Mouse (Mus musculus): ENCODE data around the gene Cnga3. TPM values are rescaled to one million over a fixed set of nuclear protein-coding genes. Genes with fewer than 3 reads are reported as not detected.
A peak's percentile ranks its signal among the peaks of the same experiment; 100 is the strongest.

Gene Cnga3
- under 1 TPM; 0.24 to 0.59 TPM for total RNA-seq (2021)
- long read RNA-seq, experiment 1: 0 reads
- long read RNA-seq, experiment 2: 0 reads

DNA sequence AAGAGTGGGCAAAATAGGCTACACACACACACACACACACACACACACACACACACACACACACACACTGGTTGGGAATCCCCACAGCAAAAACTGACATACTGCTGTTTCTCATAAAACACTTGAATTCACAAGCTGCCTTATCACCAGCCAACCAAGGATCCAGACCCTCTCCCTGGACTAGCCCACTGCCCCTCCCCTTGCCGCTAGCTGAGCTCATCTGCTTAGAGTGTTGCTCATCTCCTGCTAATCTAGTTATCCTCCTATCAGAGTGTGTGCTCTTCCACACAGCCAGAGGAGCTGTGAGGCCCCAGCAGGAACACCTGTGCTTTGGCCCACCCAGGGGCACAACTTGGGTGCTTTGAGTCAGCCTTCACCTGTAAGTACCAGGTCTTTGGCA, at the start of gene Cnga3:
Gene Cnga3 (plus strand): TSS at position 291 of the 400 bp plus-strand sequence.
- DNase-seq: no peak

DNA sequence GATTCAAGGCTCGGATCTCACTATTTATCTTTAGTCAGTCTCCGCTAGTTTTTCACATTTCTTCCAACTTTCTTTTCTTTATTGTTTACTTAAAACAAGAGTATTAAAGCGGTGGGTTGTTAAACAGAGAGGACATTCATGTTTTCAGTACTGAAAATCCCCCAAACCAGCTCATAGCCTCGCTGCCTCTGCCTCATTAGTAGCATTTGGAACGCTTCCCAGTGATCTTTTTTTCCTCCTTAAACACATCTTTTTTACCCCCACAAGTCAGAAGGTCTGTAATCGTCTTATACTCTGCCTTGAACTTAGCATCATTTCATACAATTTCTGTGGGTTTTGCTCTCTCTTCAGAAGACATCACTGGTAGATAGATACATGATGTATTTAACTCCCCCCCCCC, 48.2 kb upstream of the Cnga3 start:
- DNase-seq: no peak

- DNase-seq: no peak
These were observed 46.3 kb upstream of the Cnga3 start for GRCm38 (mm10) chr1:37167918-37168317.

GRCm38 (mm10) chr1:37177874-37178273, 36.4 kb upstream of the Cnga3 start:
- no peak for DNase-seq

DNA sequence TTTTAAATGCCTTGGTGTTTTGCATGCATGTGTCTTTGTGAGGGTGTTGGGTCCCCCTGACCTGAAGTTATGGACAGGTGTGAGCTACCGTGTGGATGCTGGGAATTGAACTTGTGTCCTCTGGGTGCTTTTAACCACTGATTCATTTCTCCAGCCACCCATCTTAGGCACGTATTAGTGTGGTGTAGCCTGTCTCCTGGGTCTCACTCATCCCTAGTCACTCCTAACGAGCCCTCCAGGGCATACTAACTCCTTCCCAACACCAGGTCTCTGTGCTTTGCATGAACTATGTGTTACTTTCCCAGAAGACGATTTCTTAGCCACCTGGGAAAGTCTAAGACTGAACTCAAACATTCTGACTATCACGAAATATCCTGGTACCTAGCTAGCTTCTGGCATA, 34.4 kb upstream of the Cnga3 start:
- no peak for DNase-seq

GRCm38 (mm10) chr1:37187050-37187449, 27.2 kb upstream of the Cnga3 start:
- no peak for DNase-seq

GRCm38 (mm10) chr1:37194607-37195006, 19.6 kb upstream of the Cnga3 start:
- DNase-seq: no peak

DNA sequence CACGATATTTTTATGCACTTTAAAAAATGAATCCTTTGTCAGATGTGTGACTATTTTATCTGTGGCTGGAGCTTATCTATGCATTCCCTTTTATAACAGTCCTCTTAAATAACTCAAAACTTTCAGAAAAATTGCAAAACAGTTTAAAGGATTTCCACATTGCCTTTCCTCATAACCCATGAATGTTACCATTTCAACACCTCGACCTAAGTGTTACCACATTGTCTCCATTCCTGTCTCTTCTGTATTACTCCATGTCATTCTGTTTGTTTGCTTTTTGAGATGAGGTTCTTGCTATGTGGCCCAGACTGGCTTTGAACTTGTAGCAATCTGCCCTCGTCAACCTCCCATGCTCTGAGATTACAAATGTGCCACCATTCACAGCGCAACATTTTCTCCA, 12.8 kb upstream of the Cnga3 start:
- no peak for DNase-seq

DNA sequence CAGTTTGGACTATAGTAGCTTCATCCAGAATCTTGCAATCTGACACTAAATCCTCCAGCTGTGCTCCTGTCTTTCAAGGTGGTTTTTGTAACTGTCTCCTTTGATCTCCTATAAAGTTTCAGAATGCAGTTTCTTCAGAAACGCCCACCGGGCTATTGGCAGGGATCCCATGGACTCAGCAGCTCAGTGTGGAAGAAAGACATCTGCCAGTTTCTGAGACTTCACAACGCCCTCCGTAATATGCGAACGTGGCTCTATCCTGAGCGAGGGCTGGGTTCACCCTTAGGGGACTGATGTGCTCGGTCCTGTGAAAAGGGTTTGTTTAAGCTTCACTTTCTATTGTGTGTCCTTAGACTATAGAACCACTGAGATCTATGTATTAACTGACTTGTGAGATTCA, 6.5 kb upstream of the Cnga3 start:
- no peak for DNase-seq

- DNase-seq: no peak
These were observed 1.9 kb upstream of the Cnga3 start for GRCm38 (mm10) chr1:37212375-37212774.

GRCm38 (mm10) chr1:37218386-37218785, 4.2 kb downstream of the Cnga3 start:
- DNase-seq: peak; percentile 19

DNA sequence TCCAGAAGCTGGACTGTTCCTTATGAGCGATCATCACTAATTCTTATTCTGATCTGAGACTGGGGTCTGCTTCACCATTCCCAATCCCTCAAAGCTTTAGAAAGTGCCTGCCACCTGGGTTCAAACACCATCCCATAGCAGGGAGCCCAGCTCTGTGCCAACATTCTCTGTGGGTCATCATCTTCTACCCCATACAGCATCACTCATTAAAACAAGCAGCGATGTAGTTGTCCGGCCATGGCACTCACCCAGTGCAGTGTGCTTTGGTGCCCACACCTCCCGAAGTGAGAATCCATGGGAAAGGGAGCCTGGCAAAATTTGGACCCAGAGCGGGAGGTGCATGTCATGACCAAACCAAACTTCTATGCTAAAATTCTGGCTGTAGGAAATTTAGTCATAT, 5.4 kb downstream of the Cnga3 start:
- no peak for DNase-seq

DNA sequence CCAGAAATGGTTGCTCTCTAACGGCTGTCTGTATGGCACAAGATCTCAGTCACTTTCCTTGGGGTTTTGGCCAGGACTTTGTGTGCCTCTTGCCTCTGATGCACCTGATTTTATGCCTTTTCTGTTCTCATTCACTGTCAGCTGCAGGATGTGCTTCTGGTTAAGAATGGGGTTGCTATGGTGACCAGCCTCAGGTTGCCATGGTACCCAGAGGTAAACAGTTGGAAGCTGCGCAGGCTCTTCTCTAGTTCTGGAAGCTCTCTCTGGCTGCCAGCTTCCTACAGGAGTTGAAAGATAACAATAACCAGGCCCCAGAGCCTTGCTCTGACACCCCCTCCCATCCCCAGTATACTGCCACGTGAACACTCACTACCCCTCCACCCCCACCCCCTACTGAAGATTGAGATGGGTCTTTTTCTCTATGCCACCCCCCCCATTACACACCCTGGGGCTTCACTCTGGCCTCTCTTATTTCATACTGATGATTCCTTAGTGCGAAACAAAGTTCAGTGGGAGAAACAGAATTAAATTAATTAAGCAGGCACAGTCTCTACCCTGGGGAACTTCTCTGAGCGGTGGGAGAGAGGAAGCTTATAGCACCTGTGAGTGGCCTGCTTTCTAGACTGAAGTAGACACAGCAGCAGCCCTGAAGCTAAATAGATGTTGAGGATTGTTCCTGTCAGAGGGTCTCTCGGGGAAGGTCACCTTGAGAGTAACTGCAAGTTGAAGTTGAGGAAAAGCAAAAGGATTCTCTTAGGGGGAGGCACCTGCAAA, 6.1 kb downstream of the Cnga3 start:
- no peak for DNase-seq

DNA sequence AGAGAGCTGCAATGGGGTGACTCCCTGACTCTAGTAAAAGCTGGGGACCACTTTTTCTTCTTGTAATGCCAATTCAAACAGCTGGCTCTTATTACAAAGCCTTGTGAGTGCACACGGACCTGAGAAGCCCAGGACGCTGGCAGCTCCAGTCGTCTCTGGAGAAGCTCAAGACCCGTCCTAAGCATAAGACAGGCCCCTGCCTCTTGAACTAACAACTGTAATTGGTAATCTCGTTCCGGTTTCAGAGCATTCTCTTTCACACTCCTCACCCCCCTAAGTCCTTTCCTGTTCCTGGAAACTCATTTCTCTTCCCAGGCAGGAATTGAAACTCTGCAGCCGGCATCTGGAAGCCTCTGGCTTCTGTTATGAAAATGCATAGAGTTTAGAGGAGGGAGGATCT, 7.8 kb downstream of the Cnga3 start:
- no peak for DNase-seq

DNA sequence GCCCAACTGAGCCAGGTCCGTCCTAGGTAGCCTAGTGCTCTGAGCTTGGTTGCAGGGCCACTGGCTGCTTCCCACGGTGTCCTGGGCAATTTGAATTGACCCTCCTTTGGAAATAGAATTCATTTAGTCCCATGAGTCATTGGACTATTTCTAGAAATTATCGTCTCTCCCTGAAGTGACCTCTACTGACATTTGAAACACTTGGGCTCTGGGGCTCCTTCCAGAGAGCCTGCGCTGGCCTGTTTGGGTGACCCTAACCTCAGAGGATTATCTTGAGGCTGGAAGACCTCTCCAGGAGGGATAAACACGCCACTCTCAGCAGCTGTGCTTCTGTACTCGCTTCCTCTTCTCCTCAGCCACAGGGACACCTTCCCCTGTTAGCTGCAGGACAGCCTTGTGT, 16.2 kb downstream of the Cnga3 start:
- peak; percentile 61 for DNase-seq

DNA sequence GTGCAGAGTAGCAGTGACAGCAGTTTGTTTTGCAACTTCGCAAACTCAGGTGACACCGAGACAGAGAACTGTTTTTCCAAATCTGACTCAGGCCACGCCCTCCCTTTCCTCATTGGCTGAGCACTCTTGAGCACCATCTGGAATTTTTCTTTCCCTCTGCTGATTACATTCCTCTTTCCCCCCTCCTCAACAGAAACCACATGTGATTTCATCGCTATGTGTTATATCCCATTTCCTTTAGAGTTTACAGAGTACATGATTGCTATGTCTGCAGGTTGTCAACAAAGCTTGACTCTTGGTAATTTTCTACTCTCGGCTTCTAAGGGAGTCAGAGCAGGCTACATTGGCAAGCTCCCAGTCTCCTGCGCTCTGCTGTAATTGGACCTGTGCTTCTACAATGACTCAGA, 17.1 kb downstream of the Cnga3 start:
- peak; percentile 26 for DNase-seq

DNA sequence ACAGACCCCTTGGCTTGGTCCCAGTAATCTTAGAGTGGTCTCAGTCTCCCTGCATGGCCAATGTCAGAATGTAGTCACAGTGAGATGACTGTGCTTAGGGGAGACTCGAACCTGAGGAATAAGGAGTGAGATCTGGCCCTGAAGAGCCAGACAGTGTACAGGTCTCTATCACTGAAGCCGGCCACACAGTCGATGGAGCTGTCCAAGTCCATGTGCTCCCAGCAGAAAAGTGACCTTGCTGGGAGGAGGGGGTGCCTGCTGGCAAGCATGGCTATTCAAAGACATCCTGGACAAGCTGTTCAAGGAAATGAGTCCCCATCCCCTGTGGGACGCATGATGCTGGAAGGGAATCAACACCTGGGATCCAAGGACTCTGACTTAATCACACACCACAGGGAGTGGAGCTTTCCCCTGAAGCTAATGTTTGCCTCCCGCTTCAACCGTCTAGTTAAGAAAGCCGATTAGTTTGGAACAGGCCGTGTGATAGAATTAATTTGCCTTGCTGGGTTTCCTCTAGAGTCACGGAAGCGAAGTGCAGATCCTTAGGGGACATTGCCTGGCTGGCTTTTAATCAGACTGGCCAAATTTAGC, 24.9 kb downstream of the Cnga3 start:
- DNase-seq: no peak

- no peak for DNase-seq
These were observed 28.0 kb downstream of the Cnga3 start for GRCm38 (mm10) chr1:37242253-37242652.

DNA sequence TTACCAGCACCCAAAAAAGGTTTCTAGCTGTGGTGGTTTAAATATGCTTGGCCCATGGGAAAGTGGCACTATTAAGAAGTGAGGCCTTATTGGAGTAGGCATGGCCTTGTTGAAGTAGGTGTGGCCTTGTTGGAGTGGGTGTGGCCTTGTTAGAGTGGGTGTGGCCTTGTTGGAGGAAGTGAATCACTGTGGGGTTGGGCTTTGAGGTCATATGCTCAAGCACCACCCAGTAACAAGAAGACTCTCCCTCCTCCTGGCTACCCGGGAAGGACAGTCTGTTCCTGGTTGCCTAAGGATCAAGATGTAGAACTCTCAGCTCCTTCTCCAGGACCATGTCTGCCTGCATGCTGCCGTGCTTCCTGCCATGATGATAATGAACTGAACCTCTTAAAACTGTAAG, 32.2 kb downstream of the Cnga3 start:
- no peak for DNase-seq

DNA sequence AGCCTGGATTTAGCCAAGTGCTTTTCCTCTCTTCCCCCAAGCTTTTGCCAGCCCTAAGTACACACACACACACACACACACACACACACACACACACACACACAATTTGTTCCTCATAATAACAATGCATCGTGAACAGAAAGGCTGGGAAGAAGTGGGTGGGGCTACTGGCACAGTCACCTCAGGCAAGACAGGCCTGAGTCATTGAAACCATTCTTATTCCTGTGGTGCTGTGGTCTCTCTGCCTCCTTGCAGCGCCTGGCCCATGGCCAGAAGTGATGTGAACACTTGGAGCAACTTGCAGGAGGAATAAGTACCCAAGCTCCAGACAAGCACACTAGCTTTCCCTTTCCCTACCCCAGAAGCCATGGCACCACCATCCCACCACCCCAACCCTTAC, 34.2 kb downstream of the Cnga3 start:
- peak; percentile 25 for DNase-seq

- peak; percentile 38 for DNase-seq
These were observed 36.5 kb downstream of the Cnga3 start for GRCm38 (mm10) chr1:37250643-37251310.

DNA sequence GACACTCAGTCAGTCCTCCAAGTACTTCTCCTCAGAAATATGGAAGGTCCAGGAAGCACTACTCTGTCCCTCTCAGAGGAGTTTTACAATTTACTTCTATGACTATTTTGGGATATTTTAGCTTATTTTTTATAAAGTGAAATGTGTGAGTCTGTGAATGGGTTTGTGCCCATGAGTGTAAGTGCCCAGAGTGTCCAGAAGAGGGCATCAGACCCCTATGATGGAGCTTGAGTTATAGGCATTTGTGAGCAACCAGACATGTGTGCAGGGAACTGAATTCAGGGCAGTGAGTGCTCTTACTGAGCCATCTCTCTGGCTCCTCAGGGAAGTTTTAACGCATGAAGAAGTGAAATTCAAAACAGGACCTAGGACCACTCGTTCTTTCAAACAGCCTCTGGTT, 44.2 kb downstream of the Cnga3 start:
- no peak for DNase-seq

- DNase-seq: peak; percentile 11
These were observed 58.2 kb downstream of the Cnga3 start for GRCm38 (mm10) chr1:37272464-37272863.
